Mouse (Mus musculus) neutrophil, adult 5-6 weeks (primary cell): ENCODE results near the gene Ndufs2. TPM values are rescaled to one million over a fixed set of nuclear protein-coding genes. Genes with fewer than 3 reads are reported as not detected.
"Not testable (repeated sequence)": the region's sequence is repeated elsewhere in the genome, so short reads cannot be mapped to it uniquely, and the experiment has no call there.

Experiments
- ATAC-seq: fragments of 151-379, 151-347 bp; 2 replicates; pipeline ENCODE4 v1.8.0; 2017; ENCODE audit warnings: mild to moderate bottlenecking, moderate TSS enrichment; ENCODE audit not compliant: insufficient number of reproducible peaks, poor library complexity, low FRiP score, severe bottlenecking; ENCODE audit errors: extremely low read depth
- total RNA-seq: library from RNA; stranded (forward); fragments of 200-1000 nt; gene quantifications from 2 replicates; pipeline ENCODE4 v1.2.3, GENCODE M21; 2017

The Ndufs2 gene
- total RNA-seq, 1 experiment from 2014 or later = 150 TPM

DNA sequence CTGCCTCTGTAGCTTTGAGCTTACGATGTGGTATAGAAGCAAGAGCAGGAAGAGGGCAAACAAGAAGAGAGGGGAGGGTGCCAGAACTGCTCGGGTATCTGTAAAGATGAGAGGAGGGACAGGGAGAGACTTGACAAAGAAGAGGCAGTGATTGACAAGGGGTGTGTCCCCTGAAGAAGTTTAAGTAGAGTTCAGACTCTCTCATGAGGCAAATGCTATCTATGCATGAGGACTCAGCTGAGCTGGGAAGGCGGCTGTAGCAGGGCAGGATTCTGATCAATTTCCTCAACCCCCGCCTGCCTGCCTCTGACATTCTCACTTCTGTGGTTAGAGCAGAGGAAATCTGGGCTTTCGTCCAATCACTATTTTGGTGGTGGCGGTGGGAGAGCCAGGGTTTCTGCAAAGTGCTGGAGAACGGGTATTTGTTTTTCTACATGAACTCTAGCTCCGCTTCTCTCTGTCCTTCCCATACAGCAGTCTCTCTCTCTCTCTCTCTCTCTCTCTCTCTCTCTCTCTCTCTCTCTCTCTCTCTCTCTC is 11.5 kb upstream of the Ndufs2 start:
- peak; percentile 18; the same call in 1 of the 2 replicates for ATAC-seq

GRCm38 (mm10) chr1:171260316-171260715 is 9.1 kb upstream of the Ndufs2 start:
- no peak for ATAC-seq

- ATAC-seq = no peak
Observed at GRCm38 (mm10) chr1:171258921-171259320, 7.7 kb upstream of the Ndufs2 start.

DNA sequence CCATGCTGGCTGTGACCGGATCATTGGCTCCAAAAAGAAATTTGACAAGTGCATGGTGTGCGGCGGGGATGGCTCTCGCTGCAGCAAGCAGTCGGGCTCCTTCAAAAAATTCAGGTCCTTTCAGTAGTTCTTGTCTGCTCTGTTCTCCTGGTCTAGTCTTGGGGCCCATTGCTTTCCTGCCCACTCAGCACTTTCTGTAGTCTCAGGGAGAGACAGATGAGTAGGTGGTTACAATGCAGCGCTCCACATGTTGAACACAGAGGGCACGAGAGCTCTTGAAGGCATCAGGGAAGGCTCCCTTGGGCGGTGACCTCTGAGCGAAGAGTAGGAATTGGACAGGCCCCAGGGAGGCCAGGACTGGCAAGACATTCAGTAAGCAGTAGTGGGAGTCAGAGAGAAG is 6.6 kb upstream of the Ndufs2 start:
- no peak for ATAC-seq

DNA sequence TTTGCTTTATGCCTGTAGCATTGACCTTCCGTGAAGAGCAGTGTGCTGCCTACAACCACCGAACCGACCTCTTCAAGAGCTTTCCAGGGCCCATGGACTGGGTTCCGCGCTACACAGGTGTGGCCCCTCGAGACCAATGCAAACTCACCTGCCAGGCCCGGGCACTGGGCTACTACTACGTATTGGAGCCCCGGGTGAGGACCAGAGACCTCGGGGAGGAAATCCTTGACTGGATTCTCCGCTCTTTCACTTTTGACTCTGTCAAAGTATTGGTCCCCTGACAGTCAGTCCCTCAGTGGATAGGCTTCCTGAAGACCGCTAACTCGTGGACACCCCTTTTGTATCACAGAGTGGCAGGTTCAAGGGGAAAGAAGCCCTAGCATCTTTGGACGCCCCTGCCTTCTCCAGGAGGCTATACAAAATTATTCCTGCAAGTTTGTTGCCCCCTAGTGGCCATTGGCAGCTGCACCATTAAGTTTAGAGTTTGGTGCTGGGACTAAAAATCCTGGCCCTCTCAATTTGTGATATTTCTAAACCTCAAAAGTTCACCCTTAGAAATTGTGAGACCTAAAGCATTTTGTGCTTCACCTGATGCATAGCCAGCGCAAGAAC is 5.9 kb upstream of the Ndufs2 start:
- peak; percentile 55 for ATAC-seq

GRCm38 (mm10) chr1:171256095-171256818 is 5.1 kb upstream of the Ndufs2 start:
- ATAC-seq = no peak

GRCm38 (mm10) chr1:171252415-171252814 is 1.2 kb upstream of the Ndufs2 start:
- ATAC-seq = no peak

- ATAC-seq = no peak
Observed at GRCm38 (mm10) chr1:171251594-171252324, 571 bp upstream of the Ndufs2 start.

- no peak for ATAC-seq
Observed at GRCm38 (mm10) chr1:171249913-171250600, 1.1 kb downstream of the Ndufs2 start, which contains the start of gene Adamts4. TSS of gene Adamts4 (plus strand) at chr1:171250421.

GRCm38 (mm10) chr1:171248386-171249226 is 2.6 kb downstream of the Ndufs2 start:
- no peak for ATAC-seq

DNA sequence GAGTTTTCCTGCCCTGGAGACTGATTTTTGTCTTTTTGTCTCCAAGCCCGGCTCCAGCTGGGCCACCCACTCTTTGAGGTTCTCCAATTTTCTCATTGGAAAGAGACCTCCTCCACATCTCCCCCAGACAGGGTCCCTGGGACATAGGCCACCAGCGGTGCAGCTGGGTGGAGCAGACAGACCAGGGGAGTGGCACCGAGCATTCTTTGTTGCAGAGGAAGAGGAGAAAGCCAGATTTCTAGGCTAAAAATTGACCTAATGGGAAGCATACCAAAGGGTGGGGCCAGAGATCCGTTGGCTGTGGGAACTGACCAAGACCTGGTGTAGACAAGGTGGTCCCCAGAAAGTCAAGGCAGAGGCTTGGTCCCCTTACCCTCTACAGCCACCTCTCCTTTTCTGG is 3.3 kb downstream of the Ndufs2 start:
- ATAC-seq = no peak

- no peak for ATAC-seq
Observed at GRCm38 (mm10) chr1:171247453-171247841, 3.7 kb downstream of the Ndufs2 start.

GRCm38 (mm10) chr1:171246709-171247452 is 4.3 kb downstream of the Ndufs2 start:
- peak; percentile 98 for ATAC-seq

DNA sequence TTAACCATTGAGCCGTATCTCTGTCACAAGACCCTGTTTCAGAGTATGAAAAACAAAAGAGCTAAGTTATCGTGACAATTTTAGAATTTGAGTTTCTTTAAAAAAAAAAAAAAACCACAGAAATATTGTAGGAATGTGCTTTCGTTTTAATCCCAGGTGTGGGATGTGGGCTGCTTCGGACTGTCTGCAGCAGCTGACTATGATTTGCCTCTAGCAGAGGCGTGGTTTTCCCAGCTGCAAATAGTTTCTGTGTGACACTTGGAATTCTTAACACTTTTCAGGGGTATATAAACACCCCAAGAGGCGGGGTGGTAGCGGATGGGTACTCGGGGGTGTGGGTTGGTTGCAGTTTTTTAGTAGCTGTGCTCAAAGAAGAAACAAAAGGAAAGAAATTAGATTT is 5.8 kb downstream of the Ndufs2 start:
- no peak for ATAC-seq

GRCm38 (mm10) chr1:171241952-171242351 is 9.2 kb downstream of the Ndufs2 start:
- not testable (repeated sequence) for ATAC-seq

- ATAC-seq = no peak
Observed at GRCm38 (mm10) chr1:171240911-171241310, 10.3 kb downstream of the Ndufs2 start.

- ATAC-seq = no peak
Observed at GRCm38 (mm10) chr1:171239992-171240744, 11.0 kb downstream of the Ndufs2 start.
